Mouse (Mus musculus) stomach, adult 2 months (tissue): ENCODE measurements around the gene Gm7579. TPM values are rescaled to one million over a fixed set of nuclear protein-coding genes. Genes with fewer than 3 reads are reported as not detected.

Experiments used
- polyA plus RNA-seq: library from polyadenylated mRNA; depleted of rRNA; stranded (reverse); fragments of >200 nt; gene quantifications from 2 replicates; pipeline ENCODE4 v1.2.3, GENCODE M21; 2012; rRNA removed

The Gm7579 gene
- polyA plus RNA-seq = not detected in 2 replicates

GRCm38 (mm10) chr7:142211559-142211958 is at the start of gene Gm7579:
Gm7579 (plus strand) TSS chr7:142211859.

GRCm38 (mm10) chr7:142165639-142166038 is 46.0 kb upstream of the Gm7579 start, which contains the start of gene Gm4553:
Gm4553 (minus strand) TSS chr7:142165739.

GRCm38 (mm10) chr7:142175905-142176304 is 35.8 kb upstream of the Gm7579 start, which contains the start of gene Krtap5-2:
Krtap5-2 (minus strand) TSS chr7:142176005.

GRCm38 (mm10) chr7:142190289-142190688 is 21.4 kb upstream of the Gm7579 start, which contains the start of gene Gm10153:
Gm10153 (minus strand) TSS chr7:142190389.

GRCm38 (mm10) chr7:142201064-142201463 is 10.6 kb upstream of the Gm7579 start, which contains the start of gene Krtap5-3:
Krtap5-3 (plus strand) TSS chr7:142201364.

GRCm38 (mm10) chr7:142229871-142230270 is 18.2 kb downstream of the Gm7579 start, which contains the start of gene Krtap5-5:
Krtap5-5 (minus strand) TSS chr7:142229971.

GRCm38 (mm10) chr7:142240978-142241377 is 29.3 kb downstream of the Gm7579 start, which contains the start of gene Gm40460:
Gm40460 (minus strand) TSS chr7:142241078.

GRCm38 (mm10) chr7:142258254-142258653 is 46.6 kb downstream of the Gm7579 start, which contains the start of gene Gm2431:
Gm2431 (minus strand) TSS chr7:142258354.

Other genes with a start within 250 kb of the Gm7579 start
- gene Mob2, start 150.8 kb upstream of the Gm7579 start, polyA plus RNA-seq = 27.5 and 29.5 TPM in 2 replicates
- 3.0 and 6.7 TPM in 2 replicates for gene Dusp8, start 116.0 kb upstream of the Gm7579 start, polyA plus RNA-seq
- gene Gm45618, start 91.1 kb upstream of the Gm7579 start, polyA plus RNA-seq = not detected in 2 replicates
- gene Gm39115, start 75.8 kb upstream of the Gm7579 start, polyA plus RNA-seq = not detected in 2 replicates
- gene Gm45337, start 67.3 kb upstream of the Gm7579 start, polyA plus RNA-seq = not detected in 2 replicates
- gene Gm29735, start 54.7 kb upstream of the Gm7579 start, polyA plus RNA-seq = not detected in 2 replicates
- gene Gm4553, start 46.1 kb upstream of the Gm7579 start, polyA plus RNA-seq = not detected in 2 replicates
- gene Krtap5-2, start 35.9 kb upstream of the Gm7579 start, polyA plus RNA-seq = not detected in 2 replicates
- not detected in 2 replicates for gene Gm10153, start 21.5 kb upstream of the Gm7579 start, polyA plus RNA-seq
- not detected in 2 replicates for gene Krtap5-3, start 10.5 kb upstream of the Gm7579 start, polyA plus RNA-seq
- gene Krtap5-5, start 18.1 kb downstream of the Gm7579 start, polyA plus RNA-seq = not detected in 2 replicates
- gene Gm40460, start 29.2 kb downstream of the Gm7579 start, polyA plus RNA-seq = not detected in 2 replicates
- not detected in 2 replicates for gene Gm2431, start 46.5 kb downstream of the Gm7579 start, polyA plus RNA-seq
- not detected in 2 replicates for gene Gm4559, start 62.5 kb downstream of the Gm7579 start, polyA plus RNA-seq
- not detected in 2 replicates for gene Krtap5-1, start 85.3 kb downstream of the Gm7579 start, polyA plus RNA-seq
- gene Krtap5-4, start 91.7 kb downstream of the Gm7579 start, polyA plus RNA-seq = not detected in 2 replicates
- 22.3 and 31.2 TPM in 2 replicates for gene Ifitm10, start 161.9 kb downstream of the Gm7579 start, polyA plus RNA-seq
- gene Gm49369, start 170.8 kb downstream of the Gm7579 start, polyA plus RNA-seq = not detected in 2 replicates
- 387 and 475 TPM in 2 replicates for gene Ctsd, start 176.2 kb downstream of the Gm7579 start, polyA plus RNA-seq
- gene Syt8, start 223.0 kb downstream of the Gm7579 start, polyA plus RNA-seq = 608 and 659 TPM in 2 replicates
- gene Tnni2, start 229.9 kb downstream of the Gm7579 start, polyA plus RNA-seq = 22.6 and 28.4 TPM in 2 replicates
- 48.6 and 56.0 TPM in 2 replicates for gene Lsp1, start 248.9 kb downstream of the Gm7579 start, polyA plus RNA-seq